Mouse (Mus musculus) left cerebral cortex, adult 8-10 months (tissue): ENCODE measurements around the gene Fndc8. TPM values are rescaled to one million over a fixed set of nuclear protein-coding genes. Genes with fewer than 3 reads are reported as not detected.
"Not testable (repeated sequence)": the region's sequence is repeated elsewhere in the genome, so short reads cannot be mapped to it uniquely, and the experiment has no call there.

Source experiments
- DNase-seq, 2 experiments: peaks; one replicate each; pipeline ENCODE4 v3.0.0; 2022; ENCODE audit warnings: low spot score in 2 of 2
- total RNA-seq, 4 experiments: library from RNA; stranded (reverse); gene quantifications; 2 replicates each; pipeline ENCODE4 v1.2.4; 2022

Fndc8 gene
- total RNA-seq, 4 experiments from 2014 or later: not detected

GRCm38 (mm10) chr11:82910679-82911389 lies 18.9 kb downstream of the Fndc8 start:
- no peak for DNase-seq

GRCm38 (mm10) chr11:82914711-82915352 lies 22.9 kb downstream of the Fndc8 start:
- peak in 1 of 2 experiments; percentile 50 for DNase-seq

GRCm38 (mm10) chr11:82920768-82921167 lies 28.8 kb downstream of the Fndc8 start:
- DNase-seq: no peak

- no peak for DNase-seq
These were observed 29.8 kb downstream of the Fndc8 start for GRCm38 (mm10) chr11:82921691-82922090.

GRCm38 (mm10) chr11:82923910-82924309 lies 32.0 kb downstream of the Fndc8 start:
- not testable (repeated sequence) for DNase-seq

GRCm38 (mm10) chr11:82928897-82929632 lies 37.1 kb downstream of the Fndc8 start:
- DNase-seq: no peak

GRCm38 (mm10) chr11:82929633-82929950 lies 37.7 kb downstream of the Fndc8 start:
- DNase-seq: no peak

- not testable (repeated sequence) for DNase-seq
These were observed 38.5 kb downstream of the Fndc8 start for GRCm38 (mm10) chr11:82930391-82930955.

GRCm38 (mm10) chr11:82931161-82931560 lies 39.2 kb downstream of the Fndc8 start:
- DNase-seq: not testable (repeated sequence)

GRCm38 (mm10) chr11:82931671-82932450 lies 39.9 kb downstream of the Fndc8 start:
- not testable (repeated sequence) for DNase-seq

GRCm38 (mm10) chr11:82933186-82933585 lies 41.3 kb downstream of the Fndc8 start:
- DNase-seq: no peak

- DNase-seq: no peak
These were observed 51.4 kb downstream of the Fndc8 start for GRCm38 (mm10) chr11:82943336-82943735.

- DNase-seq: no peak
These were observed 53.7 kb downstream of the Fndc8 start for GRCm38 (mm10) chr11:82945636-82946035.

GRCm38 (mm10) chr11:82947457-82947856 lies 55.5 kb downstream of the Fndc8 start:
- DNase-seq: no peak

GRCm38 (mm10) chr11:82949036-82949435 lies 57.1 kb downstream of the Fndc8 start:
- no peak for DNase-seq

Other genes with a start within 250 kb of the Fndc8 start
- gene Cct6b, start 127.8 kb upstream of the Fndc8 start, total RNA-seq: under 1 TPM; 0.37 to 0.74 (median 0.52) TPM
- gene Zfp830, start 127.8 kb upstream of the Fndc8 start, total RNA-seq: 10 to 100 TPM; 14.5 to 15.7 (median 14.8) TPM
- gene Lig3, start 111.0 kb upstream of the Fndc8 start, total RNA-seq: 10 to 100 TPM; 18.0 to 21.9 (median 20.9) TPM
- gene Rffl, start 20.9 kb upstream of the Fndc8 start, total RNA-seq: 10 to 100 TPM; 13.8 to 14.4 (median 14.3) TPM
- 10 to 100 TPM; 17.8 to 20.8 (median 20.4) TPM for gene Rad51d, start 1.5 kb upstream of the Fndc8 start, total RNA-seq
- gene Nle1, start 16.3 kb downstream of the Fndc8 start, total RNA-seq: 10 to 100 TPM; 28.0 to 40.9 (median 34.6) TPM
- gene Unc45b, start 18.4 kb downstream of the Fndc8 start, total RNA-seq: 1 to 10 TPM in 3 of 4 experiments, under 1 TPM in 1; 0.75 to 3.4 (median 1.8) TPM
- 1 to 10 TPM; 3.0 to 5.3 (median 3.4) TPM for gene Slfn5, start 59.2 kb downstream of the Fndc8 start, total RNA-seq
- under 1 TPM; 0.37 to 0.91 (median 0.62) TPM for gene Slfn9, start 99.7 kb downstream of the Fndc8 start, total RNA-seq
- 1 to 10 TPM in 2 of 4 experiments, under 1 TPM in 2; 0.74 to 2.0 (median 1.1) TPM for gene Slfn8, start 128.7 kb downstream of the Fndc8 start, total RNA-seq
- gene Slfn2, start 173.0 kb downstream of the Fndc8 start, total RNA-seq: 1 to 10 TPM; 1.1 to 1.7 (median 1.3) TPM
- gene Slfn1, start 224.7 kb downstream of the Fndc8 start, total RNA-seq: not detected